9 mouse cellular contexts compared by ENCODE assay signal in the genomic region with DNA sequence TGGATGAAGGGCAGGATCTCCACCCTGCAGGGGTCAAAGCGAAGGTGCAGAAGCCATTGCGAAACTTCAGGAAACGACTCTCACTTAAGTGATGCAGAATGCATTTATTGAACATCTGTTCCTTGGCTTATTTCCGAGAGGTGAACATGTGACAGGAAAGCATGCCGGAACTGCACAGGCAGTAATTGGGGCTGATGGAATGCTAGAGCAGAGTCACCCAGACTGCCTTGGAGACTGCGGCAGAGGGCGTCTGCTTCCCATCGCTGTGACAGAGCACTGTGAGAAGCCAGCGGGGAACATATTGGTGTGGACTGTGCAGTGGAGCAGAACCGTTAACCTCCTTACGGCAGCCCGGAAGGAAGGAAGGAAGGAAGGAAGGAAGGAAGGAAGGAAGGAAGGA.
DNase-seq lines count a peak whose midpoint lies in the region; ATAC-seq lines count a peak whose summit lies in the region.
"Had no signal": no experiment of that assay in that cellular context is flagged by ENCODE, and none has a peak within 500 bp of the region (broad histone marks: within the 10 kb centered on the region; RNA-seq: fewer than 3 reads in every experiment).

No protein-coding gene starts in this region.

- no peak overlapping the region for H3K4me2 ChIP-seq in kidney, embryonic 15.5 days
- no peak overlapping the region for H3K4me2 ChIP-seq in embryonic facial prominence, embryonic 11.5 days (ENCODE audit: low read depth, low read length)
- H3K4me2 ChIP-seq in stomach, embryonic 16.5 days (ENCODE audit: low read depth, low read length), result no peak overlapping the region
- no peak overlapping the region for H3K4me2 ChIP-seq in hindbrain, embryonic 13.5 days
- H3K4me2 ChIP-seq: embryonic facial prominence, embryonic 15.5 days had no signal

- WGBS in kidney, embryonic 15.5 days, result 55% methylated on average over 12 of the region's 12 CpGs
- 45% methylated on average over 12 of the region's 12 CpGs for WGBS in embryonic facial prominence, embryonic 11.5 days
- 49% methylated on average over 12 of the region's 12 CpGs for WGBS in stomach, embryonic 16.5 days
- 72% methylated on average over 12 of the region's 12 CpGs for WGBS in hindbrain, embryonic 13.5 days

- 0 out of 2 replicates have a peak overlapping the region, but pooled peaks have one; percentile 6 for H3K27ac ChIP-seq in kidney, embryonic 15.5 days
- H3K27ac ChIP-seq in embryonic facial prominence, embryonic 11.5 days (replicated peaks; ENCODE audit: low read depth, low read length), result no peak overlapping the region
- no peak overlapping the region for H3K27ac ChIP-seq in stomach, embryonic 16.5 days (ENCODE audit: low read length)
- H3K27ac ChIP-seq in hindbrain, embryonic 13.5 days, result no peak overlapping the region
- H3K27ac ChIP-seq: embryonic facial prominence, embryonic 15.5 days had no signal

- H3K9ac ChIP-seq in kidney, embryonic 15.5 days, result no peak overlapping the region
- H3K9ac ChIP-seq in embryonic facial prominence, embryonic 11.5 days (replicated peaks; ENCODE audit: low read length), result no peak overlapping the region
- H3K9ac ChIP-seq in stomach, embryonic 16.5 days (ENCODE audit: low read length), result no peak overlapping the region
- no peak overlapping the region for H3K9ac ChIP-seq in hindbrain, embryonic 13.5 days
- H3K9ac ChIP-seq: embryonic facial prominence, embryonic 15.5 days had no signal

- no peaks in the 10 kb centered on the region for H3K36me3 ChIP-seq in kidney, embryonic 15.5 days
- H3K36me3 ChIP-seq in embryonic facial prominence, embryonic 11.5 days (replicated peaks; ENCODE audit: control insufficient read depth, insufficient read depth, low read depth, low read length), result no peaks in the 10 kb centered on the region
- H3K36me3 ChIP-seq in stomach, embryonic 16.5 days (ENCODE audit: control insufficient read depth, insufficient read depth, low read length), result no peaks in the 10 kb centered on the region
- H3K36me3 ChIP-seq in hindbrain, embryonic 13.5 days, result no peaks in the 10 kb centered on the region
- H3K36me3 ChIP-seq: embryonic facial prominence, embryonic 15.5 days had no signal

- H3K9me3 ChIP-seq in kidney, embryonic 15.5 days (replicated peaks), result no peaks in the 10 kb centered on the region
- no peaks in the 10 kb centered on the region for H3K9me3 ChIP-seq in embryonic facial prominence, embryonic 11.5 days (replicated peaks; ENCODE audit: control insufficient read depth, low read length)
- H3K9me3 ChIP-seq in stomach, embryonic 16.5 days (replicated peaks; ENCODE audit: control insufficient read depth, low read length), result no peaks in the 10 kb centered on the region
- no peaks in the 10 kb centered on the region for H3K9me3 ChIP-seq in hindbrain, embryonic 13.5 days
- H3K9me3 ChIP-seq: embryonic facial prominence, embryonic 15.5 days had no signal

- no peaks in the 10 kb centered on the region for H3K27me3 ChIP-seq in kidney, embryonic 15.5 days
- H3K27me3 ChIP-seq in embryonic facial prominence, embryonic 11.5 days (ENCODE audit: control insufficient read depth, insufficient read depth, low read length), result no peaks in the 10 kb centered on the region
- H3K27me3 ChIP-seq in stomach, embryonic 16.5 days (ENCODE audit: control insufficient read depth, insufficient read depth, low read length), result no peaks in the 10 kb centered on the region
- H3K27me3 ChIP-seq in hindbrain, embryonic 13.5 days, result no peaks in the 10 kb centered on the region
- H3K27me3 ChIP-seq: embryonic facial prominence, embryonic 15.5 days had no signal

- H3K4me3 ChIP-seq in kidney, embryonic 15.5 days (replicated peaks), result no peak overlapping the region
- H3K4me3 ChIP-seq in embryonic facial prominence, embryonic 11.5 days (ENCODE audit: low read depth, low read length), result no peak overlapping the region
- H3K4me3 ChIP-seq in stomach, embryonic 16.5 days (replicated peaks; ENCODE audit: low read length), result no peak overlapping the region
- H3K4me3 ChIP-seq in hindbrain, embryonic 13.5 days, result no peak overlapping the region
- H3K4me3 ChIP-seq: embryonic facial prominence, embryonic 15.5 days had no signal

- no peak for ATAC-seq in kidney, embryonic 15.5 days (replicated peaks; ENCODE audit: low FRiP score)
- no peak for ATAC-seq in embryonic facial prominence, embryonic 11.5 days (replicated peaks; ENCODE audit: insufficient number of reproducible peaks, low FRiP score, low TSS enrichment, low read depth)
- ATAC-seq in stomach, embryonic 16.5 days (ENCODE audit: insufficient read depth, low FRiP score), result peak; percentile 68; the same call in 1 of the 2 replicates
- no peak for ATAC-seq in hindbrain, embryonic 13.5 days (ENCODE audit: low FRiP score)

- no peak for DNase-seq in kidney, adult 11 months
- DNase-seq in embryonic facial prominence, embryonic 11.5 days (ENCODE audit: low spot score), result peak; percentile 56
- peak; percentile 46 for DNase-seq in heart, postnatal 4 days
- DNase-seq in left cerebral cortex, adult 18-20 months (ENCODE audit: low spot score in 2 of 2), result no peak
- DNase-seq: lung, postnatal 14 days had no signal

- H3K4me1 ChIP-seq in kidney, embryonic 15.5 days, result peaks cover 4% of the 10 kb centered on the region; the same call in 1 of the 2 replicates
- no peaks in the 10 kb centered on the region for H3K4me1 ChIP-seq in embryonic facial prominence, embryonic 11.5 days (ENCODE audit: control insufficient read depth, insufficient read depth, low read length)
- peaks cover 3% of the 10 kb centered on the region for H3K4me1 ChIP-seq in stomach, embryonic 16.5 days (ENCODE audit: control insufficient read depth, insufficient read depth, low read length)
- no peaks in the 10 kb centered on the region for H3K4me1 ChIP-seq in hindbrain, embryonic 13.5 days (replicated peaks)

Comparison
In these comparisons a context has a peak if more than half of its experiments do, and no peak if none do; other contexts are left out.
1. DNase-seq: peak in embryonic facial prominence, embryonic 11.5 days (single experiment) and heart, postnatal 4 days (single experiment); none in kidney, adult 11 months (single experiment) and left cerebral cortex, adult 18-20 months (0 of 2).